Mouse (Mus musculus): ENCODE measurements around the gene Pmepa1. TPM values are rescaled to one million over a fixed set of nuclear protein-coding genes. Genes with fewer than 3 reads are reported as not detected.

Pmepa1 gene
- total and polyA plus RNA-seq, 3 experiments = not detected

DNA sequence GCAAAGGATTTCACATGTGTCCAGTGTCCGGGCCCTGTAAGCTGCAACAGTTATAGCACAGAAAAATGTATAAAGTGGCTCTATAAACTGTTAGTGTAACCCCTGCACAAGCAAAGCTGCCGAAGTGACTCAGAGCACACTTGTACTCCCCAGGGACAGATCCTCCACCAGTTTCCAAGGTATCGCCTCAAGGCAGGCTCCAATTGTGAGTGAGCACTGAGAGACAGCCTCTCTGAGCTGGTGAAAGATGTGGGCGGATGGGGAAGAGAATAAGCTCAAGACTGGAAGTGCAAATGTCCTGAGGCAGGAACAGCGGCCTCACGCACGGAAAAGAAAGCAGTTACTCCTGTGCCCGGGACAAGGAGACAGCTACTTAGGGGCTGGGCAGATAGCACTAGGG, 26.4 kb downstream of the Pmepa1 start:
- Histone ChIP-seq H3K9ac (ENCODE audit: control insufficient read depth, low read depth, low read length, poor library complexity, severe bottlenecking) (no peak overlapping the region), H3K4me1 (ENCODE audit: control insufficient read depth in 1 of 2, insufficient read depth in 2 of 2, low read length in 2 of 2) (no peaks in the 10 kb centered on the region), H3K36me3 (ENCODE audit: control insufficient read depth in 1 of 2, insufficient read depth in 2 of 2, low read length in 2 of 2) (no peaks in the 10 kb centered on the region), H3K9me3 (replicated peaks; ENCODE audit: insufficient read depth, low read length) (no peaks in the 10 kb centered on the region), H3K79me2 (ENCODE audit: control insufficient read depth, insufficient read depth, low read length, poor library complexity) (no peaks in the 10 kb centered on the region), H3K27ac (ENCODE audit: control insufficient read depth, low read depth, low read length) (no peak overlapping the region), H3K4me3 (ENCODE audit: control insufficient read depth in 1 of 2, insufficient read depth in 1 of 2, low read depth in 2 of 2, low read length in 2 of 2) (no peak overlapping the region), H3K27me3 (ENCODE audit: control insufficient read depth in 1 of 2, insufficient read depth in 2 of 2, low read length in 2 of 2) (no peaks in the 10 kb centered on the region)
- no peak for DNase-seq (ENCODE audit: low read depth, low spot score)
- TF ChIP-seq RAD21 (IDR thresholded peaks at IDR 0.05; ENCODE audit: low read depth, low read length) = no peak
- TF ChIP-seq MAX (IDR thresholded peaks at IDR 0.05; ENCODE audit: low read length) = no peak

DNA sequence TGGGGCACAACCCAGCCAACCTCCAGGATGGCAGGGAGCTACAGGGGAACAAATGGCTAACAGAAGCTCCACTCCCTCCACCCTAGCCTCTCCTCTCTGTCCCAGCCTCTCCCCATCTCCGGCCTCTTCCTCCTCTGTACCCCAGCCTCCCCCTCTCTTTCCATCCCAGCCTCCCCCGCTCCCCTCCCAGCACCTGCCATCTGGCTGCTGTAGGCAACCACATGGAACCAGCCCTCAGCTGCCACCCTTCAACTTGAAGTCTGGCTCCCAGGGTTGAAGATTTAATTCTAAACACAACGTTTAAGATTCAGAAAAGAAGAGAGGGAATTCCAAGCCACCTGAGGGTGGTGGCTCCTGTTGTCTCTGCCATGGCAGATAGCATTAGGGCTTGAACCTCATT, 26.9 kb downstream of the Pmepa1 start:
- DNase-seq (ENCODE audit: low read depth, low spot score) = no peak
- no peaks in the 10 kb centered on the region for H3K36me3 ChIP-seq (ENCODE audit: control insufficient read depth in 1 of 2, insufficient read depth in 2 of 2, low read length in 2 of 2)
- H3K9ac ChIP-seq (ENCODE audit: control insufficient read depth, low read depth, low read length, poor library complexity, severe bottlenecking) = no peak overlapping the region
- no peak overlapping the region for H3K4me3 ChIP-seq (ENCODE audit: control insufficient read depth in 1 of 2, insufficient read depth in 1 of 2, low read depth in 2 of 2, low read length in 2 of 2)
- H3K27ac ChIP-seq (ENCODE audit: control insufficient read depth, low read depth, low read length) = no peak overlapping the region
- TF ChIP-seq POLR2A (IDR thresholded peaks at IDR 0.05; ENCODE audit: control insufficient read depth in 1 of 2, insufficient read depth in 1 of 2, low read depth in 1 of 2, low read length in 2 of 2, poor library complexity in 1 of 2) (no peak), ELF1 (IDR thresholded peaks at IDR 0.05; ENCODE audit: low read depth, low read length) (no peak)
- H3K9me3 ChIP-seq (replicated peaks; ENCODE audit: insufficient read depth, low read length) = no peaks in the 10 kb centered on the region
- no peaks in the 10 kb centered on the region for H3K79me2 ChIP-seq (ENCODE audit: control insufficient read depth, insufficient read depth, low read length, poor library complexity)
- H3K4me1 ChIP-seq (ENCODE audit: control insufficient read depth in 1 of 2, insufficient read depth in 2 of 2, low read length in 2 of 2) = no peaks in the 10 kb centered on the region
- H3K27me3 ChIP-seq (ENCODE audit: control insufficient read depth in 1 of 2, insufficient read depth in 2 of 2, low read length in 2 of 2) = no peaks in the 10 kb centered on the region

DNA sequence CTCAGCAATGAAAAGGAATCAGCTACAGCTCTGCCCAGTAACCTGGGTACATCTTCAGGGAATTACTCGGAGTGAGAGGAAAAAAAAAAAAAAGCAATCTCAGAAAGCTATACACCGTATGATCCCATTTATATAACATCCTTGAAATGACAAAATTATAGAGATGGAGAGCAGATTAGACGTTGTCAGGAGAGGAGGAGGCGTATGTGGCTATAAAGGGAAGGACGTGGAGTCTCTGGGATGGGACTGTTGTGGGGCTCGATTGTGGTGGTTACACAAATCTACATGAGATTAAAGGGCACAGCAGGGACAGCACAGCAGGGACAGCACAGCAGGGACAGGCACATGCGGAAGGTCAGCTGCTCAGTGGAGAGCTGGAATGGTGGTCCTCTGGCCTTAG, 27.5 kb downstream of the Pmepa1 start:
- no peak overlapping the region for H3K27ac ChIP-seq (ENCODE audit: control insufficient read depth, low read depth, low read length)
- no peaks in the 10 kb centered on the region for H3K9me3 ChIP-seq (replicated peaks; ENCODE audit: insufficient read depth, low read length)
- no peaks in the 10 kb centered on the region for H3K27me3 ChIP-seq (ENCODE audit: control insufficient read depth in 1 of 2, insufficient read depth in 2 of 2, low read length in 2 of 2)
- TF ChIP-seq RAD21 (IDR thresholded peaks at IDR 0.05; ENCODE audit: low read depth, low read length) (no peak), NELFE (IDR thresholded peaks at IDR 0.05; ENCODE audit: low read depth, low read length) (no peak), SIN3A (IDR thresholded peaks at IDR 0.05; ENCODE audit: low read length) (no peak), ETS1 (IDR thresholded peaks at IDR 0.05; ENCODE audit: low read depth, low read length) (no peak), GATA1 (IDR thresholded peaks at IDR 0.05; ENCODE audit: low read depth, low read length) (no peak), CTCF (IDR thresholded peaks at IDR 0.05 in 2 of 3, conservative IDR thresholded peaks at IDR 0.05 in 1 of 3; ENCODE audit: control insufficient read depth in 1 of 3, insufficient read depth in 1 of 3, low read depth in 2 of 3, low read length in 3 of 3, poor library complexity in 1 of 3, severe bottlenecking in 1 of 3) (no peak), GABPA (IDR thresholded peaks at IDR 0.05; ENCODE audit: low read depth, low read length) (no peak), CHD2 (IDR thresholded peaks at IDR 0.05; ENCODE audit: low read length) (no peak), HCFC1 (IDR thresholded peaks at IDR 0.05; ENCODE audit: low read depth, low read length) (no peak), EP300 (IDR thresholded peaks at IDR 0.05; ENCODE audit: low read depth in 1 of 2, low read length in 2 of 2) (no peak), POLR2AphosphoS5 (IDR thresholded peaks at IDR 0.05; ENCODE audit: borderline replicate concordance, low read depth, low read length) (no peak), ZNF384 (IDR thresholded peaks at IDR 0.05; ENCODE audit: low read depth, low read length) (no peak), MXI1 (IDR thresholded peaks at IDR 0.05; ENCODE audit: low read depth, low read length) (no peak), POLR2AphosphoS2 (IDR thresholded peaks at IDR 0.05; ENCODE audit: low read length) (no peak), JUND (IDR thresholded peaks at IDR 0.05; ENCODE audit: low read depth, low read length) (no peak), UBTF (IDR thresholded peaks at IDR 0.05; ENCODE audit: borderline replicate concordance, insufficient read depth, low read depth, low read length) (no peak), E2F4 (IDR thresholded peaks at IDR 0.05; ENCODE audit: borderline replicate concordance, low read depth, low read length) (no peak), TCF12 (IDR thresholded peaks at IDR 0.05; ENCODE audit: low read depth, low read length) (no peak), USF2 (IDR thresholded peaks at IDR 0.05; ENCODE audit: borderline replicate concordance in 1 of 2, insufficient read depth in 1 of 2, low read depth in 1 of 2, low read length in 2 of 2) (no peak), ZC3H11A (IDR thresholded peaks at IDR 0.05; ENCODE audit: low read depth, low read length) (no peak)
- no peak for DNase-seq (ENCODE audit: low read depth, low spot score)
- no peaks in the 10 kb centered on the region for H3K4me1 ChIP-seq (ENCODE audit: control insufficient read depth in 1 of 2, insufficient read depth in 2 of 2, low read length in 2 of 2)
- no peaks in the 10 kb centered on the region for H3K36me3 ChIP-seq (ENCODE audit: control insufficient read depth in 1 of 2, insufficient read depth in 2 of 2, low read length in 2 of 2)
- no peak overlapping the region for H3K4me3 ChIP-seq (ENCODE audit: control insufficient read depth in 1 of 2, insufficient read depth in 1 of 2, low read depth in 2 of 2, low read length in 2 of 2)
- no peaks in the 10 kb centered on the region for H3K79me2 ChIP-seq (ENCODE audit: control insufficient read depth, insufficient read depth, low read length, poor library complexity)
- no peak overlapping the region for H3K9ac ChIP-seq (ENCODE audit: control insufficient read depth, low read depth, low read length, poor library complexity, severe bottlenecking)

Measured in MEL (cell line).